Mouse (Mus musculus): Measurements from ENCODE around the gene Sdk1. TPM values are rescaled to one million over a fixed set of nuclear protein-coding genes. Genes with fewer than 3 reads are reported as not detected.

Gene Sdk1
- polyA plus RNA-seq, 1 experiment from 2014 or later, result 2.7 TPM

DNA sequence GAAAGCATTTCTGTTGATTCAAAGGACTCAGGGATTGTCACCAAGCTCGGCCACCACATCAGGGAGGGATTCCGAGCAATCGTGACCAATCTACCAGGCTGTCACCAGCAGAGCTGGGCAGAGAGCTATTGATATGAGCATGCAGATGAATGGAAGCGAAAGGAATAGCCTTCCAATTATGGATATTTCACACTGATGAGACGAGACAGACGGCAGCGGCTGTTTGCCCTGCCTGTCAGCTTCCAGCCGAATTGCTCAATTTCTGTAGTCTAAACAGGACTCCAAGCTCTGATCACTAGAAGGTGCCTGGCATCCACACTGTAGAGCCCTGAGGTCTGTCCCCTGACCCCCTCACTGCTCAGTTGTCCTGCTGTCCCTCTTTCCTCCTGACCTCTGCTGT, 699.3 kb downstream of the Sdk1 start:
- H3K27ac ChIP-seq, result no peak overlapping the region
- H3K36me3 ChIP-seq, result no peaks in the 10 kb centered on the region
- no peaks in the 10 kb centered on the region for H3K4me1 ChIP-seq
- no peak overlapping the region for H3K4me2 ChIP-seq (replicated peaks)
- H3K9me3 ChIP-seq, result no peaks in the 10 kb centered on the region; the same call in 1 of the 2 replicates
- ATAC-seq (ENCODE audit: low FRiP score, low read depth), result no peak
- WGBS, result 92% methylated on average over 8 of the region's 8 CpGs
- H3K9ac ChIP-seq, result no peak overlapping the region
- no peak overlapping the region for H3K4me3 ChIP-seq
- H3K27me3 ChIP-seq, result no peaks in the 10 kb centered on the region

DNA sequence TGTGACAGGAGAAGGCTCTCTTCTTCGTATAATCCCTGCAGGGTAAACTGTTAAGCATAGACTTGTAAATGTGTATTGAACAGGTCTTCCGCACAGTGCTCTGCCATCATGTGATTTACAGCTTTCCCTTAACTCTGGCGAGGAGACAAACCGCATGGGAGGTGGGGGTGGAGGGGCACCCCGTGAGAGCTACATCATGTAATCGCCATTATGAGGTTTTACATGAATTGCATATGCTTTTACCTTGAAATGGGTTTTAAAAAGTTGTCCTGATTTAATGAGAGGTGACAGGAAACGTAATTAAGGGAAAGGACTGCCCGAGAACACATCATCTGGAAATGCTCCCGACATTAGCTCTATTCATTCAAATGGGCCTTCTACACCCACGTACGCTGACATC, 709.5 kb downstream of the Sdk1 start:
- Histone ChIP-seq H3K9me3 (no peaks in the 10 kb centered on the region), H3K36me3 (no peaks in the 10 kb centered on the region), H3K4me3 (no peak overlapping the region), H3K27ac (no peak overlapping the region; the same call in 1 of the 2 replicates), H3K4me2 (replicated peaks) (peak overlapping the region; percentile 27; the same call in 1 of the 2 replicates), H3K27me3 (0 out of 2 replicates have a peak, but pooled peaks cover 2% of the 10 kb centered on the region), H3K4me1 (peaks cover 51% of the 10 kb centered on the region), H3K9ac (no peak overlapping the region)
- 23% methylated on average over 11 of the region's 11 CpGs for WGBS
- no peak for ATAC-seq (ENCODE audit: low FRiP score, low read depth)

DNA sequence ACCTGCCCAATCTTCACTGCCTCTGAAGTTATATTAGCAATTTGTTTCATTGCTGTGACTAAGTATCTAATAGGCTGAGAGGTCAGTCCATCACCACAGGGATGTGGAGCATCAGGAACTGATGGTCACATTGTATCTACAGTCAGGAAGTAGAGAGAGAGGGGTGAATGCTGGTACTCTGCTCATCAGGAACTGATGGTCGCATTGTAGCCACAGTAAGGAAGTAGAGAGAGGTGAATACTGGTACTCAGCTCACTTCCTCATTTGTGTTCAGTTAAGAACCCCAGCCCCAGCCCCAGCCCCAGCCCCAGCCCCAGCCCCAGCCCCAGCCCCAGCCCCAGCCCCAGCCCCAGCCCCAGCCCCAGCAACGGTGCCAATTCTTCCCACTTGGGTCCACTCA, 711.0 kb downstream of the Sdk1 start:
- Histone ChIP-seq H3K4me1 (peaks cover 39% of the 10 kb centered on the region), H3K9ac (no peak overlapping the region), H3K36me3 (no peaks in the 10 kb centered on the region), H3K27me3 (0 out of 2 replicates have a peak, but pooled peaks cover 2% of the 10 kb centered on the region), H3K4me2 (replicated peaks) (no peak overlapping the region), H3K27ac (no peak overlapping the region), H3K4me3 (no peak overlapping the region), H3K9me3 (no peaks in the 10 kb centered on the region)
- no peak for ATAC-seq (ENCODE audit: low FRiP score, low read depth)
- 85% methylated on average over 2 of the region's 2 CpGs for WGBS

DNA sequence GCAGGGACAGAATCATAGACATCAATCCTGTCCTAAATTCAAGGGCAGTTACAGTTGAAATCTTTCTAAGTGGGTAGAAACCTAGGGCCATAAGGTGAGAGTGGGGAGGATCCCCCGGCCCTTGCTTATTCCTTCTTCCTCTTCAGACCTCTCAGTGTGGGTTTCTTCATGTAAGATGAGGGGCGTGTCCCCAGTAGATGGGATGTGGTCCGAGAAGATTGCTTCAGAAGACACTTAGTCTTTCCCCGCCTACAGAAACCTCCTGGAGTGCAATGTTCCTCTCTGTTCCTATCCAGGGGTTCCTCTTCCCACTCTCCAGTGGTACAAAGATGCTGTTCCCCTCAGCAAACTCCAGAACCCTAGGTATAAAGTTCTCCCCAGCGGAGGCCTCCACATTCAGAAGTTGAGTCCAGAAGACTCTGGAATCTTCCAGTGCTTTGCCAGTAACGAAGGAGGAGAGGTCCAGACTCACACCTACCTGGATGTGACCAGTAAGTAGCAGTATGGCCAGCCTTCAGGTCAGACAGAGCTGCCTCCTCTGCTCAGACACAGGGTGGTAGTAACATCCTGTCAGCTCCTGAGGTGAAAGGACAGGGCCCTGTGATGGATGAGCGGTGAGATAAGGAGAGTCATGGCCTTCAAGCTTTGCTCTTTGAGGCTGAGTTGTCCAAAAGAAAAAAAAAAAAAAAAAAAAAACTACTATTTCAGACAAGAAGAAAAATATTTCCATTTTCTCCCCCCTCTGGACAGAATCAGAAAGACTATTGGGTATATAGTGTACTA, 711.6 kb downstream of the Sdk1 start:
- WGBS, result 90% methylated on average over 7 of the region's 7 CpGs
- no peak overlapping the region for H3K9ac ChIP-seq
- no peak for ATAC-seq (ENCODE audit: low FRiP score, low read depth)
- H3K4me3 ChIP-seq, result no peak overlapping the region
- H3K4me1 ChIP-seq, result peaks cover 37% of the 10 kb centered on the region
- H3K4me2 ChIP-seq (replicated peaks), result no peak overlapping the region
- no peaks in the 10 kb centered on the region for H3K9me3 ChIP-seq
- no peak overlapping the region for H3K27ac ChIP-seq
- 0 out of 2 replicates have a peak, but pooled peaks cover 2% of the 10 kb centered on the region for H3K27me3 ChIP-seq
- H3K36me3 ChIP-seq, result no peaks in the 10 kb centered on the region

DNA sequence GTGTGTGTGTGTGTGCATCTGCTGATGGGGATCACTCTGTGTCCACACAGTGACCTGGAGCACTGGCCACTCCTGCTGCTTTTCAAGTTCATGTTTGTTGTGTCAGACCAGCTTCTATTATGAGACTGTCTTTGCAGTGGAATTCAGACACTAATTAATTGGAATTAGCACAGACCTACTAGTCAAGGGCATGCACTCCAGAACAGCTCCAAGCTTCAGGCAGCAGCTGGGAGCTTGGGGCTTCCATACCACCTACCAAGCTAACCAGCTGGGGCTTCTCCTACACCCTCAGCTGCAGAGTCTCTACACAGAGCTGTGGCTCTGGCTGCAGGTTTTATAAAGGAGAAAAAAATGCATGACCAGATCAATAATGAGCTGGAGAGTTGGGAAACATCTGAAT, 729.8 kb downstream of the Sdk1 start:
- Histone ChIP-seq H3K36me3 (peaks cover 2% of the 10 kb centered on the region; the same call in 1 of the 2 replicates), H3K9me3 (no peaks in the 10 kb centered on the region)

DNA sequence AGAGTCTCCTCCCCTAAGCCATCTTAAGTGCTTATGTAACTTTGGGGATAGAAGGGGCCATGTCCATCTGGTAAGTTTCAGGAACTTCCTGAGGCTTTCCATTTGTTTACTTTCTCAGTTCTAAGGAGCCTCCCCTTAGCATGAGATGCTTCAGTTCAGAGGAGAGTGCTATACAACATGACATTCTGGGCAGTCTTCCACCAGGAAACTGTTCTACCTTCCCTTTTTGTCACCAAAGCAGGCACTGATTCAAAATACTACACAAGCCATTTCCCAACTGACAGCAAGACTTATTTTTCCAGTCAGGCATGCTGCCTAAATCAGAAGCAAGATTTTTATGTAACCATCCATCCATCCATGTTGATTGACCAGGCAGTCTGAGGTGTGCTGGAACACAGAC, 738.2 kb downstream of the Sdk1 start:
- Histone ChIP-seq H3K36me3 (no peaks in the 10 kb centered on the region), H3K4me3 (no peak overlapping the region), H3K9ac (no peak overlapping the region), H3K27me3 (no peaks in the 10 kb centered on the region), H3K9me3 (no peaks in the 10 kb centered on the region), H3K4me2 (replicated peaks) (no peak overlapping the region), H3K4me1 (peaks cover 9% of the 10 kb centered on the region; the same call in 1 of the 2 replicates), H3K27ac (no peak overlapping the region)
- no peak for ATAC-seq (ENCODE audit: low FRiP score, low read depth)

More for the DNA sequence above, 729.8 kb downstream of the Sdk1 start:
- ATAC-seq (ENCODE audit: low FRiP score, low read depth), result no peak
- Histone ChIP-seq H3K4me2 (replicated peaks) (no peak overlapping the region), H3K9ac (no peak overlapping the region), H3K27me3 (no peaks in the 10 kb centered on the region), H3K4me3 (no peak overlapping the region), H3K27ac (no peak overlapping the region), H3K4me1 (no peaks in the 10 kb centered on the region)

DNA sequence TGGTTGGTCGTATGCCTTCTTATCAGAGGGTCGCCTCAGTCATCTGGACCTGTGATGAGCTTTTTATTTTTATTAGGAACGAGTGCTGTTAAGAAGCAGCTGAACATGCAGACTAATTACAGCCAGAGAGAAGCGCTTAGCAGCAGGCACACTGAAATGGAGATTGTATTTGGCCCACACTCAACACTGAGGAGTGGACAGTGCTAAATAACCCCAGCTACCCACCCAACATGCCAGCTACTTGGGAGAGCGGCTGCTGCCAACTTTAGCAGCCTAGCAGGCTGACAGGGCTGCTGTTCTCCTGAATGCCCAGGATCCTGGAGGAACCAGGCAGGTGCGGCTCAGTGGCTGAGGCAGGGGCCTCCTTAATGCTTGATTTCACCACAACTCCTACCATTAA, 739.5 kb downstream of the Sdk1 start:
- no peak overlapping the region for H3K27ac ChIP-seq
- no peaks in the 10 kb centered on the region for H3K9me3 ChIP-seq
- H3K36me3 ChIP-seq, result no peaks in the 10 kb centered on the region
- H3K4me1 ChIP-seq, result peaks cover 9% of the 10 kb centered on the region; the same call in 1 of the 2 replicates
- WGBS, result 59% methylated on average over 6 of the region's 6 CpGs
- no peaks in the 10 kb centered on the region for H3K27me3 ChIP-seq
- no peak overlapping the region for H3K4me2 ChIP-seq (replicated peaks)
- ATAC-seq (ENCODE audit: low FRiP score, low read depth), result no peak
- H3K9ac ChIP-seq, result no peak overlapping the region
- H3K4me3 ChIP-seq, result no peak overlapping the region

DNA sequence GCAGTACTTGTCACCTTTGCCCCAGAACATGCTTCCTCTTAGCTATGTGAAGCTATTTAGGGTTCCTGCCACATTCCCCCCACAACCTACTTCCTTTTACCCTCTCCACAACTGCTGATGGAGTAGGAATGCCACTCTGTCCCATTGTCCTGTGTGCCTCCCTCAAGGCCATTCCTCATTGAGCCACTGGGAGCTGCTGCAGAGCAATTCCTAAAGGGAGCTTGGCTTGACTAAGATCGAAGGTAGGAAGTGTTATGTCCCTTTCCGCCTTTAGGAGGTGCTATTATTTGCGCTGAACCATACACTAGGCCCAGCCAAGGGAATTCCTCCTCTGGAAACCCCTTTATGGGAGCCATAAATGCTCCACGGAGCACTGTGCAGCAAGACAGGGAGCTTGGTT, 743.0 kb downstream of the Sdk1 start:
- H3K27me3 ChIP-seq, result no peaks in the 10 kb centered on the region
- no peaks in the 10 kb centered on the region for H3K36me3 ChIP-seq
- H3K9me3 ChIP-seq, result no peaks in the 10 kb centered on the region
- no peak for ATAC-seq (ENCODE audit: low FRiP score, low read depth)
- H3K9ac ChIP-seq, result no peak overlapping the region
- H3K27ac ChIP-seq, result no peak overlapping the region
- no peak overlapping the region for H3K4me3 ChIP-seq
- 86% methylated on average over 4 of the region's 4 CpGs for WGBS
- no peak overlapping the region for H3K4me2 ChIP-seq (replicated peaks)
- peaks cover 9% of the 10 kb centered on the region; the same call in 1 of the 2 replicates for H3K4me1 ChIP-seq

DNA sequence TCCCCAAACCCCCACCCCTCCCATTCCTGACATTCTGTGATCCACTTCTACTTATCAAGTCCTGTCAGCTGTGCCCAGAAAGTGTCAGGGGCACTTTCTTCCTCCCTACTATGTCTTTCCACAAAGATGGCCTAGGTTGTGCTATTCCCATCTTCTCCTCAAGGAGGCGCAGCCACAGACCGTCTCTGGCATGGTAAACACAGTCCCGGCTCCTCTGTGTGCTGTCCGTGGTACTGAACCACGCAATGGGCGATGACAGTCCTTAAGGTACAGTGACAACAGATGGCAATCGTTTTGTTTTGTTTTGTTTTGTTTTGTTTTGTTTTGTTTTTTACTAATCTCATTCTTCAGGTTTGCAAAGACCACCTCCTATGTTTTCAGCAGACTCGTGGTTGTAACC, 743.7 kb downstream of the Sdk1 start:
- no peak overlapping the region for H3K4me2 ChIP-seq (replicated peaks)
- no peaks in the 10 kb centered on the region for H3K36me3 ChIP-seq
- H3K9ac ChIP-seq, result no peak overlapping the region
- H3K4me3 ChIP-seq, result no peak overlapping the region
- peaks cover 9% of the 10 kb centered on the region; the same call in 1 of the 2 replicates for H3K4me1 ChIP-seq
- H3K9me3 ChIP-seq, result no peaks in the 10 kb centered on the region
- no peak overlapping the region for H3K27ac ChIP-seq
- H3K27me3 ChIP-seq, result no peaks in the 10 kb centered on the region
- WGBS, result 6% methylated on average over 8 of the region's 8 CpGs
- peak; percentile 81; the same call in 1 of the 2 replicates for ATAC-seq (ENCODE audit: low FRiP score, low read depth)

DNA sequence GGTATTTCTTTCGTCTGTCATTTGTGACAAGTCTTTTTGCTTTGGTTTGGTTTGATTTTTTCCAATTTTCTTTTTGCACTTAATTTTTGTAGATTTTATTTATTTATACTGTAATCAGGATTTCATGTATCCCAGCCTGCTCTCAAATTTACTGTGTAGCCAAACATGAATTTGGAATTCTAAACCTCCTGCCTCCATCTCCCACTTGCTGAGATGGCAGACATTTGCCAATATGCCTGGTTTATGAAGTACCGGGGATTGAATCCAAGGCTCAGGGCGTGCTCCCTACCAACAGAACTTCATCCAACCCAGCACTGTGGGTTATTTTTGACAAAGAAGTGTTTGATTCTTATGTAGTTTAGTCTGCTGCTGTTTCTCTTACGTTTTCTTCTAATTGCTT, 744.3 kb downstream of the Sdk1 start:
- peaks cover 9% of the 10 kb centered on the region; the same call in 1 of the 2 replicates for H3K4me1 ChIP-seq
- 82% methylated on average over 4 of the region's 4 CpGs for WGBS
- no peaks in the 10 kb centered on the region for H3K36me3 ChIP-seq
- no peak overlapping the region for H3K4me3 ChIP-seq
- H3K4me2 ChIP-seq (replicated peaks), result no peak overlapping the region
- H3K9me3 ChIP-seq, result no peaks in the 10 kb centered on the region
- no peak for ATAC-seq (ENCODE audit: low FRiP score, low read depth)
- no peak overlapping the region for H3K27ac ChIP-seq
- no peak overlapping the region for H3K9ac ChIP-seq
- no peaks in the 10 kb centered on the region for H3K27me3 ChIP-seq

DNA sequence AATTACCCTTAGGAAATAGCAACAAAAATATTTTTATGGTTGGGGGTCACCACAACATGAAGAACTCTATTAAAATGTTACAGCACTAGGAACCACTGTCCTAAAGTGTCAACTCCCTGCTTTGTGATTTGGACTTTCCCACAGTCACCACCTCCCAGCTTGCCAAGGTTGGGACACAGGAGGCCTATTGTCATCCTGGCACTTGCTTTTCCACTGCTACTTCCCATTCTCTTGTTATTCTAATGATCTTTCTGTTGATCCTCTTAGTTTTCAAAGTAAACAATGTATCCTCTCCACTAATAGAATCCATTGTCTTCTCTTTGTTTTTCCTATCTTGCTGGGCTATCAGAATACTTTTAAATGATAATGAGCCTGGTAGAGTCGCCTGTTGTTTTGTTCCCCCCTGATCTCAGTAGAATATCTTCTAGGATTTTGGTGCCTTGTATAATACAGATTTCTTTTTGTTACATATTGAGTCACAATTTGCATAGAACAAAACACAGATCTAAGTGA, 746.1 kb downstream of the Sdk1 start:
- 24% methylated on average over 1 of the region's 1 CpGs for WGBS
- ATAC-seq (ENCODE audit: low FRiP score, low read depth), result no peak
- no peaks in the 10 kb centered on the region for H3K36me3 ChIP-seq
- H3K9me3 ChIP-seq, result no peaks in the 10 kb centered on the region
- H3K27me3 ChIP-seq, result no peaks in the 10 kb centered on the region
- H3K4me3 ChIP-seq, result no peak overlapping the region
- no peak overlapping the region for H3K4me2 ChIP-seq (replicated peaks)
- no peaks in the 10 kb centered on the region for H3K4me1 ChIP-seq
- no peak overlapping the region for H3K9ac ChIP-seq
- H3K27ac ChIP-seq, result no peak overlapping the region

DNA sequence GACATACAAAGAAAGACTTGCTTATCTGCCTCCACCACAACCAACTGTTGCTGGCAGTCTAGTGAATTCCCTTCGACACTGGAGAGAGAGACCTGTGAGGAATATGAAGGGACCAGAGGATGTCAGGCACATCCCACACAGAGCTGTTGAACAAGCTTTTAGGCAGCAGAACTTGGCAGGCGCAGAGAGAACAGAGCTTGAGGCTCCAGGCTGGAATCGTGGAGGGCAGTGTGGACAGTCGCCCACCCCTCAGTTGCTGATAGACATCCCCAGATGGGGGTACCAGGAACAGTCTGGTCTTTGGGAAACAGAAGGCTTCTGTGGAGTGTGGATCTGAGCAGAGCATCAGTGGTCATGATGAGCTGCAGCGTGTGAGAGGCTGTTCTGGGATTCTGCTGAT, 747.4 kb downstream of the Sdk1 start:
- Histone ChIP-seq H3K36me3 (no peaks in the 10 kb centered on the region), H3K9ac (no peak overlapping the region), H3K4me2 (replicated peaks) (no peak overlapping the region), H3K27me3 (no peaks in the 10 kb centered on the region), H3K9me3 (no peaks in the 10 kb centered on the region), H3K4me3 (no peak overlapping the region), H3K27ac (no peak overlapping the region), H3K4me1 (no peaks in the 10 kb centered on the region)
- ATAC-seq (ENCODE audit: low FRiP score, low read depth), result no peak
- WGBS, result 77% methylated on average over 5 of the region's 5 CpGs

DNA sequence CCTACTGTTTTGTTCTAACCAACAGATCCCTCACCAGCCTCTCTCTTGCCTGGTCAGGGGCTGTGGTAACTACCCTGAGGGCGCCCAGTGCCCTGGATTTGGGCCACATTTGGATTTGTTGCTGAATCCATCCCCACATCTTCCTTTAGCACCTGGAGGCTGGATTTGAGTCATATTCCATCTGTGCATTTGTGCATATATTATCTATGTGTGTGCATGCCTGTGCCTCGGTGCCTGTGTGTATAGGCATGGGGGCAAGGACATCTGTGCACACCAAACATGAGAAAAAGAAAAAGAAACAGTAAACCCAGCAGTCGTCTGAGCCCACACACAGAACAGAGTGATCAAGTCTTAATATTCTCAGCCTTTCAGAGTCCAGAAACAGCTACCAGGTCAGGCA, 752.9 kb downstream of the Sdk1 start:
- Histone ChIP-seq H3K4me3 (no peak overlapping the region), H3K4me1 (no peaks in the 10 kb centered on the region), H3K27me3 (no peaks in the 10 kb centered on the region), H3K4me2 (replicated peaks) (no peak overlapping the region), H3K9me3 (no peaks in the 10 kb centered on the region), H3K9ac (no peak overlapping the region), H3K36me3 (no peaks in the 10 kb centered on the region), H3K27ac (no peak overlapping the region)
- 82% methylated on average over 3 of the region's 3 CpGs for WGBS
- no peak for ATAC-seq (ENCODE audit: low FRiP score, low read depth)
